Mouse (Mus musculus) E14TG2a.4 (cell line): ENCODE measurements around the gene Medag.

Source experiments
- CTCF ChIP-seq: conservative IDR thresholded peaks from 2 replicates; pipeline ENCODE4 v1.5.1; 2014; ENCODE audit warnings: low read length
- NANOG ChIP-seq: IDR thresholded peaks from 2 replicates; pipeline ENCODE4 v1.6.1; 2014; ENCODE audit warnings: borderline replicate concordance, low read length, mixed read lengths
- POU5F1 ChIP-seq: IDR thresholded peaks from 2 replicates; pipeline ENCODE4 v1.6.1; 2014; ENCODE audit warnings: low read length, borderline replicate concordance

GRCm38 (mm10) chr5:149376367-149376766, 35.2 kb upstream of the Medag start:
- TF ChIP-seq CTCF (no peak), POU5F1 (no peak), NANOG (no peak)
